Mouse (Mus musculus) hindbrain, embryonic 10.5 days (tissue): ENCODE measurements around the gene Fbxo46. TPM values are rescaled to one million over a fixed set of nuclear protein-coding genes. Genes with fewer than 3 reads are reported as not detected.
A peak's percentile ranks its signal among the peaks of the same experiment; 100 is the strongest.
"Not testable (repeated sequence)": the region's sequence is repeated elsewhere in the genome, so short reads cannot be mapped to it uniquely, and the experiment has no call there.

Source experiments
- DNase-seq: peaks from one replicate; pipeline ENCODE4 v3.0.0-alpha.2; 2017; ENCODE audit warnings: low spot score
- H3K27ac ChIP-seq: fragments of 300-500 bp; sonication (generic); 2 replicates; pipeline ENCODE4 v1.5.1; 2016; ENCODE audit warnings: mild to moderate bottlenecking, moderate library complexity
- H3K27me3 ChIP-seq: fragments of 300-500 bp; sonication (generic); 2 replicates; pipeline ENCODE4 v1.6.1; 2016; ENCODE audit warnings: mild to moderate bottlenecking; ENCODE audit not compliant: poor library complexity, insufficient read depth, severe bottlenecking
- H3K36me3 ChIP-seq: fragments of 300-500 bp; sonication (generic); 2 replicates; pipeline ENCODE4 v1.6.1; 2016; ENCODE audit warnings: mild to moderate bottlenecking, moderate library complexity
- H3K4me1 ChIP-seq: fragments of 300-500 bp; sonication (generic); replicated peaks from 2 replicates; pipeline ENCODE4 v1.6.1; 2016; ENCODE audit warnings: mild to moderate bottlenecking
- H3K4me3 ChIP-seq: fragments of 300-500 bp; sonication (generic); 2 replicates; pipeline ENCODE4 v1.5.1; 2016; ENCODE audit warnings: mild to moderate bottlenecking, moderate library complexity
- H3K9me3 ChIP-seq: fragments of 300-500 bp; sonication (generic); 2 replicates; pipeline ENCODE4 v1.6.1; 2016; ENCODE audit warnings: mild to moderate bottlenecking, moderate library complexity
- WGBS: fragments of 180-500 bp; shearing (Covaris S2); methylation state at CpG from one replicate; pipeline ENCODE4 v1.1.7; 2016; 5-methylcytosine and 5-hydroxymethylcytosine counted together
- polyA plus RNA-seq: library from polyadenylated mRNA; unstranded; fragments of >200 nt; fragmentation: Nextera tagmentation; extraction: Ambion mirVana; gene quantifications from 2 replicates; pipeline ENCODE4 v1.2.1, GENCODE M21; 2016

Gene Fbxo46
- polyA plus RNA-seq, 1 experiment from 2014 or later = 19.4 TPM

GRCm38 (mm10) chr7:19148875-19149541 lies 29.3 kb downstream of the Fbxo46 start, which contains the start of gene Qpctl:
Qpctl (minus strand) TSS chr7:19149291.
- DNase-seq = peak; percentile 98

GRCm38 (mm10) chr7:19149626-19150025 lies 30.0 kb downstream of the Fbxo46 start, which contains the start of gene Snrpd2:
Snrpd2 (plus strand) TSS chr7:19149722.
- H3K27me3 ChIP-seq = no peaks in the 10 kb centered on the region
- peaks cover 53% of the 10 kb centered on the region for H3K36me3 ChIP-seq
- peaks cover 33% of the 10 kb centered on the region for H3K4me1 ChIP-seq
- H3K9me3 ChIP-seq = no peaks in the 10 kb centered on the region
- peak within 1 kb of the TSS; percentile 89 for H3K27ac ChIP-seq
- WGBS = under 1% methylated on average over 24 of the region's 24 CpGs
- peak; percentile 99 for DNase-seq
- H3K4me3 ChIP-seq = peak within 1 kb of the TSS; percentile 78

More at GRCm38 (mm10) chr7:19148875-19149541, 29.3 kb downstream of the Fbxo46 start, which contains the start of gene Qpctl:
- H3K4me3 ChIP-seq = peak within 1 kb of the TSS; percentile 78
- H3K36me3 ChIP-seq = peaks cover 52% of the 10 kb centered on the region
- H3K9me3 ChIP-seq = no peaks in the 10 kb centered on the region
- H3K27ac ChIP-seq = peak within 1 kb of the TSS; percentile 89
- under 1% methylated on average over 43 of the region's 43 CpGs for WGBS
- H3K4me1 ChIP-seq = peaks cover 33% of the 10 kb centered on the region
- no peaks in the 10 kb centered on the region for H3K27me3 ChIP-seq

- not testable (repeated sequence) for H3K9me3 ChIP-seq, DNase-seq, H3K27me3 ChIP-seq, H3K27ac ChIP-seq
- Histone ChIP-seq H3K4me1 (peaks cover 33% of the 10 kb centered on the region), H3K4me3 (peak overlapping the region; percentile 78), H3K36me3 (peaks cover 62% of the 10 kb centered on the region)
- WGBS = 94% methylated on average over 10 of the region's 10 CpGs
Measured at GRCm38 (mm10) chr7:19151121-19151520, 31.5 kb downstream of the Fbxo46 start.

- H3K27me3 ChIP-seq = peaks cover 22% of the 10 kb centered on the region
- H3K9me3 ChIP-seq = no peaks in the 10 kb centered on the region
- H3K4me3 ChIP-seq = no peak overlapping the region
- WGBS = 86% methylated on average over 8 of the region's 8 CpGs
- no peak overlapping the region for H3K27ac ChIP-seq
- H3K36me3 ChIP-seq = peaks cover 58% of the 10 kb centered on the region
- DNase-seq = no peak
- peaks cover 31% of the 10 kb centered on the region for H3K4me1 ChIP-seq
Measured at GRCm38 (mm10) chr7:19154796-19155195, 35.1 kb downstream of the Fbxo46 start.

GRCm38 (mm10) chr7:19155825-19156475 lies 36.3 kb downstream of the Fbxo46 start:
- no peak for DNase-seq
- Histone ChIP-seq H3K4me1 (peaks cover 29% of the 10 kb centered on the region), H3K27ac (no peak overlapping the region), H3K27me3 (peaks cover 33% of the 10 kb centered on the region), H3K4me3 (no peak overlapping the region), H3K9me3 (no peaks in the 10 kb centered on the region), H3K36me3 (peaks cover 56% of the 10 kb centered on the region)
- WGBS = 68% methylated on average over 13 of the region's 13 CpGs

- Histone ChIP-seq H3K27ac (peak overlapping the region; percentile 79), H3K4me1 (peaks cover 26% of the 10 kb centered on the region), H3K4me3 (peak overlapping the region; percentile 37), H3K36me3 (peaks cover 43% of the 10 kb centered on the region), H3K9me3 (no peaks in the 10 kb centered on the region), H3K27me3 (peaks cover 42% of the 10 kb centered on the region)
- peak; percentile 93 for DNase-seq
- WGBS = 7% methylated on average over 30 of the region's 30 CpGs
Measured at GRCm38 (mm10) chr7:19157160-19157800, 37.6 kb downstream of the Fbxo46 start.

GRCm38 (mm10) chr7:19158601-19159000 lies 38.9 kb downstream of the Fbxo46 start:
- Histone ChIP-seq H3K4me1 (peaks cover 29% of the 10 kb centered on the region), H3K36me3 (peaks cover 29% of the 10 kb centered on the region), H3K4me3 (no peak overlapping the region), H3K9me3 (no peaks in the 10 kb centered on the region), H3K27ac (no peak overlapping the region), H3K27me3 (peaks cover 55% of the 10 kb centered on the region)
- DNase-seq = no peak
- 65% methylated on average over 11 of the region's 11 CpGs for WGBS

- H3K4me1 ChIP-seq = peaks cover 37% of the 10 kb centered on the region
- H3K4me3 ChIP-seq = peak overlapping the region; percentile 52
- no peaks in the 10 kb centered on the region for H3K9me3 ChIP-seq
- H3K27me3 ChIP-seq = peaks cover 63% of the 10 kb centered on the region
- H3K27ac ChIP-seq = no peak overlapping the region
- no peak for DNase-seq
- peaks cover 21% of the 10 kb centered on the region for H3K36me3 ChIP-seq
- 13% methylated on average over 18 of the region's 18 CpGs for WGBS
Measured at GRCm38 (mm10) chr7:19159411-19159810, 39.8 kb downstream of the Fbxo46 start.

GRCm38 (mm10) chr7:19160115-19160514 lies 40.5 kb downstream of the Fbxo46 start:
- Histone ChIP-seq H3K27ac (peak overlapping the region; percentile 23; the same call in 1 of the 2 replicates), H3K27me3 (peaks cover 70% of the 10 kb centered on the region), H3K4me3 (peak overlapping the region; percentile 52), H3K36me3 (peaks cover 14% of the 10 kb centered on the region), H3K9me3 (no peaks in the 10 kb centered on the region), H3K4me1 (peaks cover 44% of the 10 kb centered on the region)
- peak; percentile 60 for DNase-seq
- WGBS = 2% methylated on average over 20 of the region's 20 CpGs

GRCm38 (mm10) chr7:19162928-19163327 lies 43.3 kb downstream of the Fbxo46 start:
- H3K36me3 ChIP-seq = no peaks in the 10 kb centered on the region
- H3K9me3 ChIP-seq = peaks cover 3% of the 10 kb centered on the region; the same call in 1 of the 2 replicates
- no peak for DNase-seq
- H3K27ac ChIP-seq = no peak overlapping the region
- 85% methylated on average over 7 of the region's 7 CpGs for WGBS
- H3K4me3 ChIP-seq = no peak overlapping the region
- H3K27me3 ChIP-seq = peaks cover 77% of the 10 kb centered on the region
- H3K4me1 ChIP-seq = peaks cover 46% of the 10 kb centered on the region

GRCm38 (mm10) chr7:19163752-19164151 lies 44.1 kb downstream of the Fbxo46 start:
- Histone ChIP-seq H3K27ac (0 out of 2 replicates have a peak overlapping the region, but pooled peaks have one; percentile 8), H3K36me3 (no peaks in the 10 kb centered on the region), H3K4me3 (peak overlapping the region; percentile 31), H3K9me3 (peaks cover 3% of the 10 kb centered on the region; the same call in 1 of the 2 replicates), H3K27me3 (peaks cover 77% of the 10 kb centered on the region), H3K4me1 (peaks cover 46% of the 10 kb centered on the region)
- no peak for DNase-seq
- 34% methylated on average over 12 of the region's 12 CpGs for WGBS

GRCm38 (mm10) chr7:19164189-19164588 lies 44.5 kb downstream of the Fbxo46 start:
- DNase-seq = no peak
- Histone ChIP-seq H3K27ac (no peak overlapping the region), H3K4me1 (peaks cover 45% of the 10 kb centered on the region), H3K9me3 (peaks cover 3% of the 10 kb centered on the region; the same call in 1 of the 2 replicates), H3K4me3 (peak overlapping the region; percentile 31), H3K27me3 (peaks cover 73% of the 10 kb centered on the region), H3K36me3 (no peaks in the 10 kb centered on the region)
- 3% methylated on average over 6 of the region's 6 CpGs for WGBS
